ENCODE assay signal across 9 mouse cellular contexts in genomic region chr8:88450864-88451657, GRCm38 (mm10).
DNase-seq lines count a peak whose midpoint lies in the region; ATAC-seq lines count a peak whose summit lies in the region.
"Had no signal": no experiment of that assay in that cellular context is flagged by ENCODE, and none has a peak within 500 bp of the region (broad histone marks: within the 10 kb centered on the region; RNA-seq: fewer than 3 reads in every experiment).

No protein-coding gene starts in this region.

- H3K9ac ChIP-seq in heart, embryonic 13.5 days: peak overlapping the region; percentile 44
- H3K9ac ChIP-seq in intestine, embryonic 15.5 days: no peak overlapping the region
- no peak overlapping the region for H3K9ac ChIP-seq in midbrain, embryonic 13.5 days (replicated peaks)

- H3K9me3 ChIP-seq in heart, embryonic 13.5 days: no peaks in the 10 kb centered on the region
- no peaks in the 10 kb centered on the region for H3K9me3 ChIP-seq in intestine, embryonic 15.5 days
- no peaks in the 10 kb centered on the region for H3K9me3 ChIP-seq in midbrain, embryonic 13.5 days

- H3K36me3 ChIP-seq in heart, embryonic 13.5 days: no peaks in the 10 kb centered on the region
- H3K36me3 ChIP-seq in intestine, embryonic 15.5 days: no peaks in the 10 kb centered on the region
- H3K36me3 ChIP-seq in midbrain, embryonic 13.5 days: no peaks in the 10 kb centered on the region

- H3K4me2 ChIP-seq in heart, embryonic 13.5 days: peak overlapping the region; percentile 57
- peak overlapping the region; percentile 5 for H3K4me2 ChIP-seq in intestine, embryonic 15.5 days (replicated peaks)
- peak overlapping the region; percentile 33 for H3K4me2 ChIP-seq in midbrain, embryonic 13.5 days (replicated peaks)

- DNase-seq in heart, postnatal 4 days: no peak
- peak; percentile 29 to 32 for DNase-seq in cerebellum, postnatal 10 days
- no peak for DNase-seq in frontal cortex, postnatal 10 days (ENCODE audit: low spot score in 2 of 2)
- DNase-seq in frontal cortex, postnatal 14 days (ENCODE audit: low spot score in 2 of 2): no peak
- no peak for DNase-seq in layer of hippocampus, postnatal 25 days (ENCODE audit: extremely low spot score in 1 of 2, low spot score in 1 of 2)

- 6% methylated on average over 26 of the region's 26 CpGs for WGBS in heart, embryonic 13.5 days
- WGBS in intestine, embryonic 15.5 days: 13% methylated on average over 26 of the region's 26 CpGs
- WGBS in midbrain, embryonic 13.5 days: 2% methylated on average over 26 of the region's 26 CpGs

- no peak for ATAC-seq in heart, embryonic 13.5 days (ENCODE audit: extremely low read depth, insufficient number of reproducible peaks, low FRiP score, low TSS enrichment)
- peak; percentile 5; the same call in 1 of the 2 replicates for ATAC-seq in intestine, embryonic 15.5 days
- no peak for ATAC-seq in midbrain, embryonic 13.5 days
- ATAC-seq: Patski had no signal

- no peak overlapping the region for H3K27ac ChIP-seq in heart, embryonic 13.5 days (replicated peaks)
- no peak overlapping the region for H3K27ac ChIP-seq in intestine, embryonic 15.5 days
- peak overlapping the region; percentile 10; the same call in 1 of the 2 replicates for H3K27ac ChIP-seq in midbrain, embryonic 13.5 days

- peaks cover 85% of the 10 kb centered on the region for H3K27me3 ChIP-seq in heart, embryonic 13.5 days (replicated peaks)
- H3K27me3 ChIP-seq in intestine, embryonic 15.5 days (replicated peaks): peaks cover 51% of the 10 kb centered on the region
- peaks cover 25% of the 10 kb centered on the region for H3K27me3 ChIP-seq in midbrain, embryonic 13.5 days

- H3K4me1 ChIP-seq in heart, embryonic 13.5 days: peaks cover 37% of the 10 kb centered on the region
- peaks cover 23% of the 10 kb centered on the region for H3K4me1 ChIP-seq in intestine, embryonic 15.5 days (replicated peaks)
- H3K4me1 ChIP-seq in midbrain, embryonic 13.5 days (replicated peaks): peaks cover 76% of the 10 kb centered on the region

- H3K4me3 ChIP-seq in heart, embryonic 13.5 days: peak overlapping the region; percentile 31
- no peak overlapping the region for H3K4me3 ChIP-seq in intestine, embryonic 15.5 days (replicated peaks)
- no peak overlapping the region for H3K4me3 ChIP-seq in midbrain, embryonic 13.5 days (replicated peaks)

Comparison
In these comparisons a context has a peak if more than half of its experiments do, and no peak if none do; other contexts are left out.
1. H3K4me2 ChIP-seq: peak in every context shown above with its lines; median percentile 57 in heart, embryonic 13.5 days; 33 in midbrain, embryonic 13.5 days; 5 in intestine, embryonic 15.5 days.
2. DNase-seq: peak in cerebellum, postnatal 10 days (2 of 2); none in heart, postnatal 4 days (single experiment), frontal cortex, postnatal 10 days (0 of 2), frontal cortex, postnatal 14 days (0 of 2) and layer of hippocampus, postnatal 25 days (0 of 2).